Mouse (Mus musculus) CH12.LX (cell line): ENCODE measurements around the gene Ubash3b. TPM values are rescaled to one million over a fixed set of nuclear protein-coding genes. Genes with fewer than 3 reads are reported as not detected.
A peak's percentile ranks its signal among the peaks of the same experiment; 100 is the strongest.

Experiments
- DNase-seq: peaks from one replicate; pipeline ENCODE4 v3.0.0-alpha.2; 2013; ENCODE audit errors: extremely low read depth
- H3K27ac ChIP-seq: 2 replicates; pipeline ENCODE4 v1.5.1; 2012; ENCODE audit warnings: low read depth, mild to moderate bottlenecking, control low read depth, moderate library complexity; ENCODE audit not compliant: insufficient read depth
- H3K27me3 ChIP-seq: replicated peaks from 2 replicates; pipeline ENCODE3; 2012; ENCODE audit warnings: inconsistent platforms
- H3K36me3 ChIP-seq, 2 experiments: replicated peaks in 1 of 2; 2 replicates each; pipeline versions ENCODE3 to v1.6.1; 2012; ENCODE audit warnings: inconsistent platforms in 1 of 2, low read length in 1 of 2, mild to moderate bottlenecking in 1 of 2, mixed read lengths in 1 of 2, moderate library complexity in 1 of 2; ENCODE audit not compliant: control insufficient read depth in 1 of 2, insufficient read depth in 1 of 2
- H3K4me1 ChIP-seq, 2 experiments: 2 replicates each; pipeline ENCODE4 v1.6.1; 2012; ENCODE audit warnings: inconsistent platforms in 1 of 2, moderate library complexity in 1 of 2; ENCODE audit not compliant: insufficient read depth in 2 of 2, control insufficient read depth in 1 of 2
- H3K4me2 ChIP-seq: 2 replicates; pipeline ENCODE4 v1.6.1; 2012; ENCODE audit warnings: low read depth, mild to moderate bottlenecking, control low read depth; ENCODE audit not compliant: poor library complexity, insufficient read depth, severe bottlenecking
- H3K4me3 ChIP-seq, 3 experiments: fragments of 150-350 bp in 1 of 3; sonication (generic) in 1 of 3; replicated peaks in 1 of 3; 2 replicates each; pipeline versions ENCODE3 to v1.5.1; 2011 to 2012; ENCODE audit warnings: low read depth in 2 of 3, low read length in 2 of 3, mild to moderate bottlenecking in 2 of 3, moderate library complexity in 2 of 3, control low read depth in 1 of 3, improper control_type of control experiment in 1 of 3, inconsistent platforms in 1 of 3, mixed read lengths in 1 of 3; ENCODE audit not compliant: poor library complexity in 1 of 3
- H3K79me2 ChIP-seq: replicated peaks from 2 replicates; pipeline ENCODE4 v1.6.1; 2012; ENCODE audit warnings: mild to moderate bottlenecking, moderate library complexity; ENCODE audit not compliant: control insufficient read depth, poor library complexity, insufficient read depth, severe bottlenecking; ENCODE audit errors: extremely low read depth
- H3K9ac ChIP-seq: 2 replicates; pipeline ENCODE4 v1.6.1; 2012; ENCODE audit warnings: low read depth, mild to moderate bottlenecking, control low read depth, moderate library complexity; ENCODE audit not compliant: insufficient read depth
- H3K9me3 ChIP-seq: replicated peaks from 2 replicates; pipeline ENCODE3; 2012; ENCODE audit warnings: low read length, inconsistent platforms, mixed read lengths
- BHLHE40 ChIP-seq: IDR thresholded peaks from 2 replicates; pipeline ENCODE4 v1.6.1; 2011; ENCODE audit warnings: mild to moderate bottlenecking, low read depth, low read length, improper control_type of control experiment
- CTCF ChIP-seq, 2 experiments: IDR thresholded peaks in 1 of 2; conservative IDR thresholded peaks in 1 of 2; 2 replicates each; pipeline ENCODE4 v1.5.1; 2011 to 2012; ENCODE audit warnings: low read depth in 2 of 2, low read length in 2 of 2, improper control_type of control experiment in 1 of 2, inconsistent platforms in 1 of 2, mild to moderate bottlenecking in 1 of 2, moderate library complexity in 1 of 2
- E2F4 ChIP-seq: IDR thresholded peaks from 2 replicates; pipeline ENCODE4 v1.6.1; 2011; ENCODE audit warnings: low read depth, low read length, improper control_type of control experiment; ENCODE audit not compliant: insufficient replicate concordance
- ELF1 ChIP-seq: IDR thresholded peaks from 2 replicates; pipeline ENCODE4 v1.6.1; 2014; ENCODE audit warnings: low read depth, mild to moderate bottlenecking, inconsistent platforms, low read length, improper control_type of control experiment
- EP300 ChIP-seq: IDR thresholded peaks from 2 replicates; pipeline ENCODE4 v1.6.1; 2011; ENCODE audit warnings: low read length, improper control_type of control experiment
- HCFC1 ChIP-seq: IDR thresholded peaks from 2 replicates; pipeline ENCODE4 v1.6.1; 2012; ENCODE audit warnings: low read depth, mild to moderate bottlenecking, inconsistent platforms, low read length, improper control_type of control experiment
- JUND ChIP-seq: conservative IDR thresholded peaks from 2 replicates; pipeline ENCODE4 v1.6.1; 2011; ENCODE audit warnings: low read depth, low read length, improper control_type of control experiment
- MAZ ChIP-seq: IDR thresholded peaks from 2 replicates; pipeline ENCODE4 v1.6.1; 2012; ENCODE audit warnings: low read depth, mild to moderate bottlenecking, inconsistent platforms, low read length, improper control_type of control experiment, moderate library complexity
- MEF2A ChIP-seq: IDR thresholded peaks from 2 replicates; pipeline ENCODE4 v1.6.1; 2014; ENCODE audit warnings: low read depth, mild to moderate bottlenecking, inconsistent platforms, low read length, improper control_type of control experiment, borderline replicate concordance
- PAX5 ChIP-seq: IDR thresholded peaks from 2 replicates; pipeline ENCODE4 v1.6.1; 2012; ENCODE audit warnings: low read length, inconsistent platforms, mixed read lengths
- POLR2AphosphoS2 ChIP-seq: IDR thresholded peaks from 2 replicates; pipeline ENCODE4 v1.6.1; 2011; ENCODE audit warnings: low read depth, low read length, improper control_type of control experiment
- RCOR1 ChIP-seq: conservative IDR thresholded peaks from 2 replicates; pipeline ENCODE4 v1.6.1; 2012; ENCODE audit warnings: low read depth, mild to moderate bottlenecking, inconsistent platforms, low read length, improper control_type of control experiment
- SIN3A ChIP-seq: IDR thresholded peaks from 2 replicates; pipeline ENCODE4 v1.6.1; 2012; ENCODE audit warnings: low read length, improper control_type of control experiment, inconsistent platforms
- TBP ChIP-seq: conservative IDR thresholded peaks from 2 replicates; pipeline ENCODE4 v1.6.1; 2011; ENCODE audit warnings: low read depth, low read length, improper control_type of control experiment
- TCF12 ChIP-seq: IDR thresholded peaks from 2 replicates; pipeline ENCODE4 v1.6.1; 2014; ENCODE audit warnings: low read depth, mild to moderate bottlenecking, inconsistent platforms, low read length, improper control_type of control experiment
- USF1 ChIP-seq: IDR thresholded peaks from 2 replicates; pipeline ENCODE4 v1.6.1; 2014; ENCODE audit warnings: low read depth, mild to moderate bottlenecking, inconsistent platforms, low read length, improper control_type of control experiment
- ZKSCAN1 ChIP-seq: IDR thresholded peaks from 2 replicates; pipeline ENCODE4 v1.6.1; 2012; ENCODE audit warnings: low read depth, inconsistent platforms, low read length, improper control_type of control experiment, borderline replicate concordance
- ZMIZ1 ChIP-seq: IDR thresholded peaks from 2 replicates; pipeline ENCODE4 v1.6.1; 2012; ENCODE audit warnings: low read depth, mild to moderate bottlenecking, inconsistent platforms, low read length, improper control_type of control experiment
- dilution Hi-C: fragments of 300-500 bp; cut with MboI; formaldehyde crosslinking; loops from 2 replicates; pipeline ENCODE4 v1.14.3; 2020; ENCODE audit warnings: low sequenced_read_pairs; ENCODE audit not compliant: extremely low pct_unique_long_range_greater_than_20kb, extremely low pct_ligation_motif_present
- in situ Hi-C: fragments of 300-500 bp; cut with MboI; formaldehyde crosslinking; loops from 3 replicates; pipeline ENCODE4 v1.14.3; 2019; ENCODE audit warnings: low sequenced_read_pairs, low pct_ligation_motif_present, low pct_unique_long_range_greater_than_20kb, mixed read lengths
- polyA plus RNA-seq: library from polyadenylated mRNA; unstranded; fragments of >175 nt; gene quantifications from 2 replicates; pipeline ENCODE4 v1.2.1, GENCODE M21; 2012; ENCODE audit warnings: low read depth; ENCODE audit not compliant: insufficient read length
- total RNA-seq, 2 experiments: library from RNA; depleted of rRNA; stranded (reverse); fragments of 300-350 nt in 1 of 2; fragments of >200 nt in 1 of 2; gene quantifications; 2 replicates each; pipeline ENCODE4 v1.2.3; 2012 to 2014

Gene Ubash3b
- total and polyA plus RNA-seq, 3 experiments: 2.8 to 4.6 (median 4.2) TPM

- no peaks in the 10 kb centered on the region for H3K79me2 ChIP-seq
- H3K36me3 ChIP-seq: no peaks in the 10 kb centered on the region
- H3K9ac ChIP-seq: no peak overlapping the region
- no peak overlapping the region for H3K27ac ChIP-seq
- H3K9me3 ChIP-seq: no peaks in the 10 kb centered on the region
- TF ChIP-seq POLR2AphosphoS2 (no peak), ELF1 (peak; percentile 49; the same call in 1 of the 2 replicates)
- in situ Hi-C loops (no loop called here), dilution Hi-C loops (no loop called here)
- no peak overlapping the region for H3K4me2 ChIP-seq
- H3K4me1 ChIP-seq: peaks cover 6 to 48% of the 10 kb centered on the region in 2 experiments
- no peaks in the 10 kb centered on the region for H3K27me3 ChIP-seq
- no peak for DNase-seq
- no peak overlapping the region for H3K4me3 ChIP-seq
These were observed 20.5 kb downstream of the Ubash3b start for GRCm38 (mm10) chr9:41141026-41141425.

DNA sequence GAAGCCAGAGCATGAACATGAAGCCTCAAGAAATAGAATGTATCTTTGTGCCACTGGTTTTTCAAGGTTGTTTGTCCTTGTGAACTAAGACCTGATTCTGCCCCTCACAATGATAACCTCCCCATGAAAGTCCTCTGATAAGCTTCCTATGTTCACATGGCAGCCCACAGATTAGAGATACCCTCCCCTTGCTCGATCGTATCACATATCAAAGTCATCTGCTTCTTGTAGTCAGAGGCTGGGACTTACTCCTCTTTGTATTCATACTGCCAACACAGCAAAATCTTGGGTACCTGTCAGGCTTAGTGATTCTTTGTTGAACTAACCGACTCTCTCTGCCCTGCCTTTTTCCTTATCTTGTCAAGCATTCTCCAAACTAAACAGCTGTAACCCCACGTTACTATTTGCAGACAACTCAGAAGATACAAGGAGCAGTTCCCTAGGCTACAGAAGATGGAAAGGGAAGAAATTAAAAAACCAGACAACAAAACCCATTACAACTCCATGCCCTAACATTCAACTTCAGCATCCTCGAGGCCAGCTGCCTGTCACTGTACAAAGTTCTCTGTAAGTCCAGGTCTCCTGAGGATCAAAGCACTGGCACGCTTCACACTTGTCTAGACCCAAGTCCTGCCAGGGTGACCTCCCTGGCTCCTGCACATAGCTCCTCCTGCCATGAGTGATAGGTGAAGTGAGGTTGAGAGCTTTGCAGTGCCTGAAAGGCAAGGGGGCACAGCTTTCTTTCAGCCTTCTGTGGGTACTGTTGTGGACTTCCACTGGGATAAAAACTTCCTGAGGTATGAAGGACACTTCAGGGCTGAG is 22.3 kb downstream of the Ubash3b start:
- in situ Hi-C loops (no loop called here), dilution Hi-C loops (no loop called here)
- Histone ChIP-seq H3K27ac (no peak overlapping the region), H3K36me3 (no peaks in the 10 kb centered on the region), H3K4me1 (peaks cover 6 to 56% of the 10 kb centered on the region in 2 experiments), H3K4me2 (no peak overlapping the region), H3K27me3 (no peaks in the 10 kb centered on the region), H3K4me3 (no peak overlapping the region), H3K79me2 (no peaks in the 10 kb centered on the region), H3K9ac (no peak overlapping the region), H3K9me3 (no peaks in the 10 kb centered on the region)
- no peak for DNase-seq
- TF ChIP-seq JUND (no peak), MAZ (no peak), BHLHE40 (no peak), MEF2A (no peak), PAX5 (no peak), RCOR1 (no peak), CTCF (conservative IDR thresholded peaks at IDR 0.05 in 1 of 2, IDR thresholded peaks at IDR 0.05 in 1 of 2; ENCODE audit: low read depth in 2 of 2, low read length in 2 of 2) (no peak)

- no peak for DNase-seq
- no peak overlapping the region for H3K9ac ChIP-seq
- H3K9me3 ChIP-seq: no peaks in the 10 kb centered on the region
- in situ Hi-C loops: no loop called here
- no peaks in the 10 kb centered on the region for H3K27me3 ChIP-seq
- H3K36me3 ChIP-seq: no peaks in the 10 kb centered on the region
- no peaks in the 10 kb centered on the region for H3K79me2 ChIP-seq
- TF ChIP-seq ELF1 (no peak), TBP (no peak), E2F4 (no peak), HCFC1 (no peak), POLR2AphosphoS2 (no peak), ZKSCAN1 (no peak), JUND (no peak), EP300 (no peak), BHLHE40 (no peak), TCF12 (no peak), SIN3A (no peak), ZMIZ1 (no peak), USF1 (no peak)
- dilution Hi-C loops: no loop called here
- no peak overlapping the region for H3K4me3 ChIP-seq
- peaks cover 0 to 36% of the 10 kb centered on the region in 2 experiments; a peak in 2 of 4 replicates for H3K4me1 ChIP-seq
- H3K4me2 ChIP-seq: no peak overlapping the region
- H3K27ac ChIP-seq: no peak overlapping the region
These were observed 24.6 kb downstream of the Ubash3b start for GRCm38 (mm10) chr9:41136691-41137467.
